Mouse (Mus musculus) heart, embryonic 15.5 days (tissue): ENCODE measurements at regions not wholly inside any gene's neighbourhood (a gene's known extent, or its start where the extent isn't known, plus 50 kb on each side); places are given as distances from the start of the nearest gene placed in this dataset.
A peak's percentile ranks its signal among the peaks of the same experiment; 100 is the strongest.
"Not testable (repeated sequence)": the region's sequence is repeated elsewhere in the genome, so short reads cannot be mapped to it uniquely, and the experiment has no call there.

Experiments
- ATAC-seq: fragments of 200-750 bp; cut with Nextera tagmentation; replicated peaks from 2 replicates; pipeline ENCODE4 v1.8.0; 2017; ENCODE audit warnings: low read depth, moderate TSS enrichment; ENCODE audit not compliant: insufficient number of reproducible peaks, insufficient read depth, low FRiP score
- H3K27ac ChIP-seq: fragments of 300-500 bp; sonication (generic); 2 replicates; pipeline ENCODE4 v1.5.1; 2015; ENCODE audit warnings: mild to moderate bottlenecking, inconsistent platforms
- H3K27me3 ChIP-seq: fragments of 300-500 bp; sonication (generic); 2 replicates; pipeline ENCODE4 v1.6.1; 2015; ENCODE audit warnings: inconsistent platforms
- H3K36me3 ChIP-seq: fragments of 300-500 bp; sonication (generic); 2 replicates; pipeline ENCODE4 v1.6.1; 2015; ENCODE audit warnings: mild to moderate bottlenecking, inconsistent platforms
- H3K4me1 ChIP-seq: fragments of 300-500 bp; sonication (generic); replicated peaks from 2 replicates; pipeline ENCODE4 v1.6.1; 2015; ENCODE audit warnings: inconsistent platforms
- H3K4me2 ChIP-seq: fragments of 300-500 bp; sonication (generic); 2 replicates; pipeline ENCODE4 v1.6.1; 2015; ENCODE audit warnings: inconsistent platforms, mild to moderate bottlenecking, moderate library complexity
- H3K4me3 ChIP-seq: fragments of 300-500 bp; sonication (generic); 2 replicates; pipeline ENCODE4 v1.5.1; 2015; ENCODE audit warnings: mild to moderate bottlenecking, inconsistent platforms
- H3K9ac ChIP-seq: fragments of 300-500 bp; sonication (generic); 2 replicates; pipeline ENCODE4 v1.6.1; 2015; ENCODE audit warnings: mild to moderate bottlenecking, inconsistent platforms
- H3K9me3 ChIP-seq: fragments of 300-500 bp; sonication (generic); replicated peaks from 2 replicates; pipeline ENCODE4 v1.6.1; 2016; ENCODE audit warnings: inconsistent platforms
- WGBS: fragments of 180-500 bp; shearing (Covaris S2); methylation state at CpG from one replicate; pipeline ENCODE4 v1.1.7; 2015; ENCODE audit warnings: mixed read lengths; 5-methylcytosine and 5-hydroxymethylcytosine counted together

GRCm38 (mm10) chr12:33496306-33496705 lies 66.9 kb downstream of the Twistnb start:
- H3K4me1 ChIP-seq = 0 out of 2 replicates have a peak, but pooled peaks cover 2% of the 10 kb centered on the region
- WGBS = 86% methylated on average over 9 of the region's 9 CpGs
- H3K27ac ChIP-seq = no peak overlapping the region
- H3K27me3 ChIP-seq = no peaks in the 10 kb centered on the region
- no peaks in the 10 kb centered on the region for H3K36me3 ChIP-seq
- no peaks in the 10 kb centered on the region for H3K9me3 ChIP-seq
- H3K4me3 ChIP-seq = no peak overlapping the region
- no peak for ATAC-seq
- no peak overlapping the region for H3K4me2 ChIP-seq
- H3K9ac ChIP-seq = no peak overlapping the region

GRCm38 (mm10) chr12:33497319-33497892 lies 68.0 kb downstream of the Twistnb start:
- no peak overlapping the region for H3K27ac ChIP-seq
- H3K27me3 ChIP-seq = no peaks in the 10 kb centered on the region
- H3K9me3 ChIP-seq = no peaks in the 10 kb centered on the region
- 0 out of 2 replicates have a peak overlapping the region, but pooled peaks have one; percentile 11 for H3K4me3 ChIP-seq
- H3K4me1 ChIP-seq = 0 out of 2 replicates have a peak, but pooled peaks cover 2% of the 10 kb centered on the region
- 0 out of 2 replicates have a peak, but pooled peaks have one; percentile 43 for ATAC-seq
- 0 out of 2 replicates have a peak overlapping the region, but pooled peaks have one; percentile 29 for H3K4me2 ChIP-seq
- no peaks in the 10 kb centered on the region for H3K36me3 ChIP-seq
- 42% methylated on average over 11 of the region's 11 CpGs for WGBS
- no peak overlapping the region for H3K9ac ChIP-seq

GRCm38 (mm10) chr12:33541566-33541965 lies 112.1 kb downstream of the Twistnb start:
- no peak overlapping the region for H3K4me2 ChIP-seq
- H3K4me1 ChIP-seq = no peaks in the 10 kb centered on the region
- no peaks in the 10 kb centered on the region for H3K9me3 ChIP-seq
- no peaks in the 10 kb centered on the region for H3K27me3 ChIP-seq
- no peak overlapping the region for H3K4me3 ChIP-seq
- H3K36me3 ChIP-seq = no peaks in the 10 kb centered on the region
- no peak for ATAC-seq
- H3K27ac ChIP-seq = no peak overlapping the region
- over 99% methylated on average over 7 of the region's 7 CpGs for WGBS
- no peak overlapping the region for H3K9ac ChIP-seq

- H3K4me3 ChIP-seq, ATAC-seq, H3K27me3 ChIP-seq, H3K4me1 ChIP-seq, H3K9ac ChIP-seq, H3K4me2 ChIP-seq, H3K27ac ChIP-seq, H3K9me3 ChIP-seq, H3K36me3 ChIP-seq: not testable (repeated sequence)
- WGBS = 46% methylated on average over 7 of the region's 7 CpGs
Observed at GRCm38 (mm10) chr12:33551660-33552059, 122.2 kb downstream of the Twistnb start.

- Histone ChIP-seq H3K27ac (no peak overlapping the region), H3K9ac (no peak overlapping the region), H3K4me2 (no peak overlapping the region), H3K27me3 (no peaks in the 10 kb centered on the region), H3K4me3 (no peak overlapping the region), H3K4me1 (no peaks in the 10 kb centered on the region), H3K9me3 (no peaks in the 10 kb centered on the region), H3K36me3 (no peaks in the 10 kb centered on the region)
- no peak for ATAC-seq
- 89% methylated on average over 3 of the region's 3 CpGs for WGBS
Observed at GRCm38 (mm10) chr12:33552231-33552630, 122.8 kb downstream of the Twistnb start.

GRCm38 (mm10) chr12:33552651-33553050 lies 123.2 kb downstream of the Twistnb start:
- no peak overlapping the region for H3K4me2 ChIP-seq
- no peaks in the 10 kb centered on the region for H3K36me3 ChIP-seq
- no peak overlapping the region for H3K4me3 ChIP-seq
- H3K4me1 ChIP-seq = no peaks in the 10 kb centered on the region
- WGBS = 88% methylated on average over 5 of the region's 5 CpGs
- no peak overlapping the region for H3K27ac ChIP-seq
- no peaks in the 10 kb centered on the region for H3K9me3 ChIP-seq
- no peak for ATAC-seq
- no peak overlapping the region for H3K9ac ChIP-seq
- no peaks in the 10 kb centered on the region for H3K27me3 ChIP-seq

- Histone ChIP-seq H3K27me3 (no peaks in the 10 kb centered on the region), H3K9ac (no peak overlapping the region), H3K4me2 (no peak overlapping the region), H3K36me3 (no peaks in the 10 kb centered on the region), H3K4me3 (no peak overlapping the region), H3K9me3 (no peaks in the 10 kb centered on the region), H3K27ac (no peak overlapping the region), H3K4me1 (no peaks in the 10 kb centered on the region)
- WGBS = 31% methylated on average over 4 of the region's 4 CpGs
- no peak for ATAC-seq
Observed at GRCm38 (mm10) chr12:33553731-33554130, 124.3 kb downstream of the Twistnb start.

GRCm38 (mm10) chr12:33561141-33561540 lies 131.7 kb downstream of the Twistnb start:
- 56% methylated on average over 7 of the region's 7 CpGs for WGBS
- no peaks in the 10 kb centered on the region for H3K27me3 ChIP-seq
- H3K4me3 ChIP-seq = no peak overlapping the region
- no peaks in the 10 kb centered on the region for H3K9me3 ChIP-seq
- H3K9ac ChIP-seq = no peak overlapping the region
- no peaks in the 10 kb centered on the region for H3K36me3 ChIP-seq
- no peak for ATAC-seq
- no peak overlapping the region for H3K4me2 ChIP-seq
- no peaks in the 10 kb centered on the region for H3K4me1 ChIP-seq
- no peak overlapping the region for H3K27ac ChIP-seq

- Histone ChIP-seq H3K36me3 (no peaks in the 10 kb centered on the region), H3K9ac (no peak overlapping the region), H3K4me3 (no peak overlapping the region), H3K4me1 (no peaks in the 10 kb centered on the region), H3K9me3 (no peaks in the 10 kb centered on the region), H3K27me3 (no peaks in the 10 kb centered on the region), H3K27ac (no peak overlapping the region), H3K4me2 (no peak overlapping the region)
- no peak for ATAC-seq
- 60% methylated on average over 6 of the region's 6 CpGs for WGBS
Observed at GRCm38 (mm10) chr12:33577877-33578428, 148.5 kb downstream of the Twistnb start.

- no peak overlapping the region for H3K4me3 ChIP-seq
- no peak overlapping the region for H3K9ac ChIP-seq
- H3K27ac ChIP-seq = no peak overlapping the region
- no peaks in the 10 kb centered on the region for H3K9me3 ChIP-seq
- H3K4me2 ChIP-seq = no peak overlapping the region
- no peaks in the 10 kb centered on the region for H3K27me3 ChIP-seq
- ATAC-seq = no peak
- H3K4me1 ChIP-seq = no peaks in the 10 kb centered on the region
- H3K36me3 ChIP-seq = no peaks in the 10 kb centered on the region
- WGBS = 54% methylated on average over 2 of the region's 2 CpGs
Observed at GRCm38 (mm10) chr12:33580809-33581208, 151.4 kb downstream of the Twistnb start.

GRCm38 (mm10) chr12:33591031-33591430 lies 161.6 kb downstream of the Twistnb start:
- Histone ChIP-seq H3K27ac (no peak overlapping the region), H3K36me3 (no peaks in the 10 kb centered on the region), H3K4me3 (no peak overlapping the region), H3K9ac (no peak overlapping the region), H3K4me2 (no peak overlapping the region), H3K9me3 (no peaks in the 10 kb centered on the region), H3K4me1 (no peaks in the 10 kb centered on the region), H3K27me3 (no peaks in the 10 kb centered on the region)
- ATAC-seq = no peak
- WGBS = 79% methylated on average over 5 of the region's 5 CpGs

GRCm38 (mm10) chr12:33592431-33592911 lies 163.0 kb downstream of the Twistnb start:
- Histone ChIP-seq H3K9me3 (no peaks in the 10 kb centered on the region), H3K9ac (no peak overlapping the region), H3K4me3 (no peak overlapping the region), H3K27ac (no peak overlapping the region), H3K4me1 (no peaks in the 10 kb centered on the region), H3K36me3 (no peaks in the 10 kb centered on the region), H3K27me3 (no peaks in the 10 kb centered on the region), H3K4me2 (no peak overlapping the region; the same call in 1 of the 2 replicates)
- ATAC-seq = no peak
- WGBS = 64% methylated on average over 6 of the region's 6 CpGs
